Mouse (Mus musculus) activated CD4-positive, CD25-positive, alpha-beta regulatory T cell (primary cell): Measurements from ENCODE around the gene Lsmem1. TPM values are rescaled to one million over a fixed set of nuclear protein-coding genes. Genes with fewer than 3 reads are reported as not detected.

Experiments
- polyA plus RNA-seq, 2 experiments: library from polyadenylated mRNA; unstranded; fragments of 100-300 nt; shearing (Covaris generic); gene quantifications; one replicate each; pipeline ENCODE4 v1.2.1; 2017

The Lsmem1 gene
- polyA plus RNA-seq: under 1 TPM in 1 of 2 experiments, not detected in 1; 0.18 TPM

GRCm38 (mm10) chr12:40199302-40199701 lies at the start of gene Lsmem1:
Gene Lsmem1 (minus strand): TSS chr12:40199490.

DNA sequence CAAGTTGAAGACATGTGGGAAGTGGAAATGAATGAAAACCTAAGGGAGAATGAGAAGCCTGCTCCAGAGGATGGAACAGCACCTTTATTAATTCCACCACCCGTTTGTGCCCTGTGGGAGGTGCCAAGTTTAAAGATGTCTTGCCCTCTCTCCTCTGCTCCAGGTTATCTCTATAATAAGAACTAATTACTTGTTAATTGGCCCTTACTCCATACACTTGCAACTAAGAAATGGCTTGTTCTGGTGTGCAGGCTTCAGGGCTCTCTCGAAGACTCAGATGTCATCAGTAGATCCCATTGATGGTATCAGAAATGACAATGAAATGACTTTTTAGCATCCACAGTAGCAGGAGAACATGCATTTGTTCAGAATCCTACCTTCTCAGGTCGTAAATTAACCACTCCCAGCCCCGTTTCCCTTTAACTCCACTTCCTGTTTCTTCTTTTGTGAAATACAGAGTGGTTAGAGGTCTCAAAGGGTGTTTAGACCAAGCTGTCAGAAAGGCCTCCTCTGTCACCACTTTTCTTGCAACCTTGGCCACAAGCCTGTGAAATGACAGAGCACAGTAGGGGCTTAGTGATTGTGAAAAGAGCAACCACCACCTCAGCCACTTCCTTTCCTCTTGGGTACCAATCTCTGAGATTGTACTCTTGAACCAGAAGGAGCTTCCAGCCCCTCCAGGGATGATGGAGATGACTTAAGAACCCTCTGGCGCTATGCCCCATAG lies 49.3 kb upstream of the Lsmem1 start, which contains the start of gene Ifrd1:
Gene Ifrd1 (minus strand): TSS at position 51 of the 727 bp plus-strand sequence.

DNA sequence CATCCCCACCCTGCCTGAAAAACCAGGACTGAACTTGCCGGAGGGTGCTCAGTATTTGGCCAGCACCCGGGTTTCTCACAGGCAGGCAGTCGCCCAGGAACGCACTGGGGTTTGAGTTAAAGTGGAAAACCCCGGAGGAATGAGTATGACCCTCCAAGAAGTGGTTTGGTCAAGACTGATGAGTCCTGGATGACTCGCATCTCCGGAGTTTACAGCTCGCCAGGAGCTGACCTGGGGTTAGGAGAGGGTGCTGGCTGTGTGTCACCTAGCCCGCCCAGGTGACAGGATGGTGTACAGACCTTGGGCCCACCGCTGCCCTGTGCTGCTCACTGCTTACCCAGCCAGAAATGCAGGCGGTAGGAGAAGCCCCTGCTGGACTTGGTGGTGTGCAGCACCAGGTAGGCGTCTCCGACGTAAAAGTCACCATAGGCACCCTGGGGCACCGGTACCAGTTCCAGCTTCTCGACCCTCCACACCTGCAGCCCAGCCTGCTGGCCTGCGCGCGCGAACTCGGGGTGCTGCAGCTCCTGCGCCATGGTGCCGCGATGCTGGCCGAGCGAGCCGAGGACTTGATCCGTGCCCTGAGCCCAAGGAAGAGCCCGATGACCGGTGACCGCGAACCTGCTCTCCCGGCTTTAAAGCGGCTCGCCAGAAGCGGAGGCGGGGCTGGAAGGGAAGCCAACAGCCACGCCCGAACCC lies 65.6 kb downstream of the Lsmem1 start, which contains the start of gene Scin:
Gene Scin (minus strand): TSS at position 656 of the 699 bp plus-strand sequence.

Other genes with a start within 250 kb of the Lsmem1 start
- gene Arl4a, start 161.5 kb downstream of the Lsmem1 start, polyA plus RNA-seq: 10 to 100 TPM; 55.2 to 66.3 TPM
- gene Scin, start 65.3 kb downstream of the Lsmem1 start, polyA plus RNA-seq: 1 to 10 TPM; 1.9 to 2.0 TPM
- 100 to 1,000 TPM; 114 to 145 TPM for gene Ifrd1, start 49.0 kb upstream of the Lsmem1 start, polyA plus RNA-seq
- gene Zfp277, start 246.4 kb upstream of the Lsmem1 start, polyA plus RNA-seq: 10 to 100 TPM; 34.3 to 44.4 TPM
- 1 to 10 TPM; 1.2 to 1.3 TPM for gene Dock4, start 246.5 kb upstream of the Lsmem1 start, polyA plus RNA-seq